Mouse (Mus musculus): ENCODE measurements at regions not wholly inside any gene's neighbourhood (a gene's known extent, or its start where the extent isn't known, plus 50 kb on each side); places are given as distances from the start of the nearest gene placed in this dataset.

DNA sequence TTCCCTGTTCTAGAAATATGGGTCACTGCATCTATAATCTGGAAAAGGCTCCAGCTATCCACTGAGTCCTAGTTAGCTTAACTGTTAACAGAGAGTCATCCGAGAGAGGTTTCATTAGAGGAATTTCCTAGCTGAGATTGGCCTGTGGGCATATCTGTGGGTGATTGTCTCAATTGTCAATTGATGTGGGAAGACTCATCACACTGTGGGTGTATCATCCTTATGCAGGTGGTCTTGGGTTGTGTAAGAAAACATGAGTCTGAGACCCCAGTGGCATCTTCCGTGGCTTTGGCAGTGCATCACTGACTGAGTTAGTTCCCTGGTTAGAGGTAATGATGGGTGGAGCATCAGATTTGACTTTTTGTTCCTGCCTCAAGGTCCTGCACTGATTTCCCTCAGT, 156.7 kb upstream of the Gm5148 start:
- Histone ChIP-seq H3K4me2 (no peak overlapping the region), H3K9ac (ENCODE audit: low read depth, low read length) (no peak overlapping the region), H3K4me3 (ENCODE audit: low read depth, low read length) (no peak overlapping the region), H3K36me3 (ENCODE audit: control insufficient read depth, insufficient read depth, low read length) (no peaks in the 10 kb centered on the region), H3K27me3 (replicated peaks; ENCODE audit: control insufficient read depth, insufficient read depth, low read length) (no peaks in the 10 kb centered on the region), H3K27ac (ENCODE audit: low read depth, low read length) (no peak overlapping the region), H3K9me3 (ENCODE audit: control insufficient read depth, low read length) (no peaks in the 10 kb centered on the region), H3K4me1 (replicated peaks; ENCODE audit: control insufficient read depth, insufficient read depth, low read length) (no peaks in the 10 kb centered on the region)
- DNase-seq (ENCODE audit: low spot score) (no peak), ATAC-seq (replicated peaks; ENCODE audit: low FRiP score) (no peak)
- 73% methylated on average over 2 of the region's 2 CpGs for WGBS

GRCm38 (mm10) chr3:37879056-37879455, 154.8 kb upstream of the Gm5148 start:
- no peaks in the 10 kb centered on the region for H3K4me1 ChIP-seq (replicated peaks; ENCODE audit: control insufficient read depth, insufficient read depth, low read length)
- H3K27ac ChIP-seq (ENCODE audit: low read depth, low read length), result no peak overlapping the region
- 65% methylated on average over 6 of the region's 6 CpGs for WGBS
- no peaks in the 10 kb centered on the region for H3K27me3 ChIP-seq (replicated peaks; ENCODE audit: control insufficient read depth, insufficient read depth, low read length)
- DNase-seq (ENCODE audit: low spot score) (no peak), ATAC-seq (replicated peaks; ENCODE audit: low FRiP score) (no peak)
- H3K36me3 ChIP-seq (ENCODE audit: control insufficient read depth, insufficient read depth, low read length), result no peaks in the 10 kb centered on the region
- no peak overlapping the region for H3K4me3 ChIP-seq (ENCODE audit: low read depth, low read length)
- H3K9ac ChIP-seq (ENCODE audit: low read depth, low read length), result no peak overlapping the region
- H3K4me2 ChIP-seq, result no peak overlapping the region
- no peaks in the 10 kb centered on the region for H3K9me3 ChIP-seq (ENCODE audit: control insufficient read depth, low read length)

DNA sequence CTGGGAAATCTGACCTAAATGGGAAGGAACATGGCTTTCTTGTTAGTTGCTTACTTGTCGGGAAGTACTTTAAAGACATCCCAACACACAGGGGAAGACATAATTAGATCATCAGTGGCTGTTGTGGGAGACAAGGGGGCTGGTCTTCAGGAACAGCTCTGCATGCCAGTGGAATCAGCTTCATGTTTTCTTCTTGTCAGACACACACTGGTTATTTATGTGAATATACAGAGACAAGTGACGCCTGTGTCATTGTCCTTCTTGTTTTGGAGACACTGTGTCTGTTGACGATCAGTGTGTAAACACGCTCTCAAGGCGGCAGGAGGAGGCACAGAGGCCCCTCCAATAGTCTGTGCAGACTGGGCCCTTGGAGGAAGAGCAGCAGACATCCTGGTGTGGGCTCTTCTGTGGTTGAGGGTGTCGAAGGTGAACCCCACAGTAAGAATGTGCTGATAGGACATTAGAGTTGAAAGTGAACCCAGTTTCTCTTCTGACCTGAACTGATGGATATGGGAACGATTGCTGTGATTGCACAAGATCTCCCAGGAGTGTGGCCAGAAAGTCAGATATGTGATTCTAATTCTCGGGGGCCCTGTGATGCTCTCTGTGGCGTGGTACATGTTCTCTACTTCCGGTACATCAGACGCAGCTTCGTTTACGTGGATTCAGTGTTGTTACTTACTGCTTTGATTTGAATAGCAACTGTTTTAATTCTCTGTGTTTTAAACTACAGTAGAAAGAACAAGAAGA, 151.9 kb upstream of the Gm5148 start:
- Histone ChIP-seq H3K4me1 (replicated peaks; ENCODE audit: control insufficient read depth, insufficient read depth, low read length) (no peaks in the 10 kb centered on the region), H3K4me2 (no peak overlapping the region), H3K27me3 (replicated peaks; ENCODE audit: control insufficient read depth, insufficient read depth, low read length) (no peaks in the 10 kb centered on the region), H3K27ac (ENCODE audit: low read depth, low read length) (no peak overlapping the region; the same call in 1 of the 2 replicates), H3K9ac (ENCODE audit: low read depth, low read length) (no peak overlapping the region), H3K36me3 (ENCODE audit: control insufficient read depth, insufficient read depth, low read length) (no peaks in the 10 kb centered on the region), H3K4me3 (ENCODE audit: low read depth, low read length) (no peak overlapping the region), H3K9me3 (ENCODE audit: control insufficient read depth, low read length) (no peaks in the 10 kb centered on the region)
- ATAC-seq (replicated peaks; ENCODE audit: low FRiP score), result no peak
- no peak for DNase-seq (ENCODE audit: low spot score)
- WGBS, result 79% methylated on average over 13 of the region's 13 CpGs

GRCm38 (mm10) chr3:37875331-37876015, 151.2 kb upstream of the Gm5148 start:
- no peaks in the 10 kb centered on the region for H3K9me3 ChIP-seq (ENCODE audit: control insufficient read depth, low read length)
- H3K27me3 ChIP-seq (replicated peaks; ENCODE audit: control insufficient read depth, insufficient read depth, low read length), result no peaks in the 10 kb centered on the region
- H3K27ac ChIP-seq (ENCODE audit: low read depth, low read length), result no peak overlapping the region; the same call in 1 of the 2 replicates
- ATAC-seq (replicated peaks; ENCODE audit: low FRiP score) (no peak), DNase-seq (ENCODE audit: low spot score) (no peak)
- H3K4me2 ChIP-seq, result no peak overlapping the region
- no peaks in the 10 kb centered on the region for H3K4me1 ChIP-seq (replicated peaks; ENCODE audit: control insufficient read depth, insufficient read depth, low read length)
- H3K36me3 ChIP-seq (ENCODE audit: control insufficient read depth, insufficient read depth, low read length), result no peaks in the 10 kb centered on the region
- no peak overlapping the region for H3K4me3 ChIP-seq (ENCODE audit: low read depth, low read length)
- WGBS, result 39% methylated on average over 6 of the region's 6 CpGs
- no peak overlapping the region for H3K9ac ChIP-seq (ENCODE audit: low read depth, low read length)

GRCm38 (mm10) chr3:37874864-37875263, 150.6 kb upstream of the Gm5148 start:
- Histone ChIP-seq H3K27ac (ENCODE audit: low read depth, low read length) (no peak overlapping the region), H3K4me2 (no peak overlapping the region), H3K9ac (ENCODE audit: low read depth, low read length) (no peak overlapping the region), H3K27me3 (replicated peaks; ENCODE audit: control insufficient read depth, insufficient read depth, low read length) (no peaks in the 10 kb centered on the region), H3K4me1 (replicated peaks; ENCODE audit: control insufficient read depth, insufficient read depth, low read length) (no peaks in the 10 kb centered on the region), H3K4me3 (ENCODE audit: low read depth, low read length) (no peak overlapping the region), H3K36me3 (ENCODE audit: control insufficient read depth, insufficient read depth, low read length) (no peaks in the 10 kb centered on the region), H3K9me3 (ENCODE audit: control insufficient read depth, low read length) (no peaks in the 10 kb centered on the region)
- no peak for ATAC-seq (replicated peaks; ENCODE audit: low FRiP score)
- DNase-seq (ENCODE audit: low spot score), result no peak
- WGBS, result 83% methylated on average over 6 of the region's 6 CpGs

GRCm38 (mm10) chr3:37874346-37874745, 150.1 kb upstream of the Gm5148 start:
- H3K9ac ChIP-seq (ENCODE audit: low read depth, low read length), result no peak overlapping the region
- H3K27me3 ChIP-seq (replicated peaks; ENCODE audit: control insufficient read depth, insufficient read depth, low read length), result no peaks in the 10 kb centered on the region
- no peak overlapping the region for H3K4me2 ChIP-seq
- no peaks in the 10 kb centered on the region for H3K4me1 ChIP-seq (replicated peaks; ENCODE audit: control insufficient read depth, insufficient read depth, low read length)
- ATAC-seq (replicated peaks; ENCODE audit: low FRiP score) (no peak), DNase-seq (ENCODE audit: low spot score) (no peak)
- H3K4me3 ChIP-seq (ENCODE audit: low read depth, low read length), result no peak overlapping the region
- WGBS, result 69% methylated on average over 1 of the region's 1 CpGs
- no peaks in the 10 kb centered on the region for H3K36me3 ChIP-seq (ENCODE audit: control insufficient read depth, insufficient read depth, low read length)
- H3K27ac ChIP-seq (ENCODE audit: low read depth, low read length), result no peak overlapping the region
- no peaks in the 10 kb centered on the region for H3K9me3 ChIP-seq (ENCODE audit: control insufficient read depth, low read length)

DNA sequence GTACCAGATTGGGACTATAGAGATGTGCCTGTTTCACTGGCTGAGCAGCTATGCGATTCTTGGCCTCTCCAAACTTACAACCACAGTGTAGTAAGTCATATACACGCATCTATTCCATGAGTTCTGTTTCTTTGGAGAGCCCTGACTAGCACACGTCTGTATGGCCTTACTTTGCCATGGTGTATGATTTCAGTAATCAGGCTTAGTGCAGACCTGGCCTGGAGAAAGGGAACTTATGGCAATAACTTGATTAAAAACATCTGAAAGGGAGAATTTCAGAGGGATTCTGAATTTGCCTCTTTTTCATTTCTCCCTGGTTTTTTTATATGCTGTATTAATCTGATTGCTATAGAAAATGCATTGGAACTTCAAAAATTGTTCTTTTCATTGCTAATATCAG, 148.0 kb upstream of the Gm5148 start:
- no peak overlapping the region for H3K9ac ChIP-seq (ENCODE audit: low read depth, low read length)
- H3K4me2 ChIP-seq, result no peak overlapping the region
- H3K27ac ChIP-seq (ENCODE audit: low read depth, low read length), result no peak overlapping the region
- ATAC-seq (replicated peaks; ENCODE audit: low FRiP score) (no peak), DNase-seq (ENCODE audit: low spot score) (no peak)
- WGBS, result 83% methylated on average over 3 of the region's 3 CpGs
- no peaks in the 10 kb centered on the region for H3K36me3 ChIP-seq (ENCODE audit: control insufficient read depth, insufficient read depth, low read length)
- H3K9me3 ChIP-seq (ENCODE audit: control insufficient read depth, low read length), result no peaks in the 10 kb centered on the region
- no peaks in the 10 kb centered on the region for H3K27me3 ChIP-seq (replicated peaks; ENCODE audit: control insufficient read depth, insufficient read depth, low read length)
- H3K4me1 ChIP-seq (replicated peaks; ENCODE audit: control insufficient read depth, insufficient read depth, low read length), result no peaks in the 10 kb centered on the region
- no peak overlapping the region for H3K4me3 ChIP-seq (ENCODE audit: low read depth, low read length)

GRCm38 (mm10) chr3:37871076-37871475, 146.8 kb upstream of the Gm5148 start:
- DNase-seq (ENCODE audit: low spot score), result no peak
- no peak for ATAC-seq (replicated peaks; ENCODE audit: low FRiP score)
- H3K9me3 ChIP-seq (ENCODE audit: control insufficient read depth, low read length), result no peaks in the 10 kb centered on the region
- no peaks in the 10 kb centered on the region for H3K36me3 ChIP-seq (ENCODE audit: control insufficient read depth, insufficient read depth, low read length)
- H3K27ac ChIP-seq (ENCODE audit: low read depth, low read length), result no peak overlapping the region
- H3K4me1 ChIP-seq (replicated peaks; ENCODE audit: control insufficient read depth, insufficient read depth, low read length), result no peaks in the 10 kb centered on the region
- 72% methylated on average over 4 of the region's 4 CpGs for WGBS
- H3K27me3 ChIP-seq (replicated peaks; ENCODE audit: control insufficient read depth, insufficient read depth, low read length), result no peaks in the 10 kb centered on the region
- H3K9ac ChIP-seq (ENCODE audit: low read depth, low read length), result no peak overlapping the region
- H3K4me2 ChIP-seq, result no peak overlapping the region
- H3K4me3 ChIP-seq (ENCODE audit: low read depth, low read length), result no peak overlapping the region

- no peak overlapping the region for H3K4me2 ChIP-seq
- H3K27me3 ChIP-seq (replicated peaks; ENCODE audit: control insufficient read depth, insufficient read depth, low read length), result no peaks in the 10 kb centered on the region
- H3K27ac ChIP-seq (ENCODE audit: low read depth, low read length), result no peak overlapping the region
- DNase-seq (ENCODE audit: low spot score), result no peak
- no peaks in the 10 kb centered on the region for H3K4me1 ChIP-seq (replicated peaks; ENCODE audit: control insufficient read depth, insufficient read depth, low read length)
- no peaks in the 10 kb centered on the region for H3K36me3 ChIP-seq (ENCODE audit: control insufficient read depth, insufficient read depth, low read length)
- no peak overlapping the region for H3K4me3 ChIP-seq (ENCODE audit: low read depth, low read length)
- no peak overlapping the region for H3K9ac ChIP-seq (ENCODE audit: low read depth, low read length)
- no peak for ATAC-seq (replicated peaks; ENCODE audit: low FRiP score)
- 66% methylated on average over 4 of the region's 4 CpGs for WGBS
- no peaks in the 10 kb centered on the region for H3K9me3 ChIP-seq (ENCODE audit: control insufficient read depth, low read length)
Measured at GRCm38 (mm10) chr3:37868454-37868853, 144.2 kb upstream of the Gm5148 start.

All from liver, embryonic 11.5 days (tissue).